Mouse (Mus musculus) CH12.LX (cell line): Measurements from ENCODE around the gene Cnpy3. TPM values are rescaled to one million over a fixed set of nuclear protein-coding genes. Genes with fewer than 3 reads are reported as not detected.

Source experiments
- DNase-seq: peaks from one replicate; pipeline ENCODE4 v3.0.0-alpha.2; 2013; ENCODE audit errors: extremely low read depth
- H3K27ac ChIP-seq: 2 replicates; pipeline ENCODE4 v1.5.1; 2012; ENCODE audit warnings: low read depth, mild to moderate bottlenecking, control low read depth, moderate library complexity; ENCODE audit not compliant: insufficient read depth
- H3K27me3 ChIP-seq: replicated peaks from 2 replicates; pipeline ENCODE3; 2012; ENCODE audit warnings: inconsistent platforms
- H3K36me3 ChIP-seq, 2 experiments: replicated peaks in 1 of 2; 2 replicates each; pipeline versions ENCODE3 to v1.6.1; 2012; ENCODE audit warnings: inconsistent platforms in 1 of 2, low read length in 1 of 2, mild to moderate bottlenecking in 1 of 2, mixed read lengths in 1 of 2, moderate library complexity in 1 of 2; ENCODE audit not compliant: control insufficient read depth in 1 of 2, insufficient read depth in 1 of 2
- H3K4me1 ChIP-seq, 2 experiments: 2 replicates each; pipeline ENCODE4 v1.6.1; 2012; ENCODE audit warnings: inconsistent platforms in 1 of 2, moderate library complexity in 1 of 2; ENCODE audit not compliant: insufficient read depth in 2 of 2, control insufficient read depth in 1 of 2
- H3K4me2 ChIP-seq: 2 replicates; pipeline ENCODE4 v1.6.1; 2012; ENCODE audit warnings: low read depth, mild to moderate bottlenecking, control low read depth; ENCODE audit not compliant: poor library complexity, insufficient read depth, severe bottlenecking
- H3K4me3 ChIP-seq, 3 experiments: fragments of 150-350 bp in 1 of 3; sonication (generic) in 1 of 3; replicated peaks in 1 of 3; 2 replicates each; pipeline versions ENCODE3 to v1.5.1; 2011 to 2012; ENCODE audit warnings: low read depth in 2 of 3, low read length in 2 of 3, mild to moderate bottlenecking in 2 of 3, moderate library complexity in 2 of 3, control low read depth in 1 of 3, improper control_type of control experiment in 1 of 3, inconsistent platforms in 1 of 3, mixed read lengths in 1 of 3; ENCODE audit not compliant: poor library complexity in 1 of 3
- H3K79me2 ChIP-seq: replicated peaks from 2 replicates; pipeline ENCODE4 v1.6.1; 2012; ENCODE audit warnings: mild to moderate bottlenecking, moderate library complexity; ENCODE audit not compliant: control insufficient read depth, poor library complexity, insufficient read depth, severe bottlenecking; ENCODE audit errors: extremely low read depth
- H3K9ac ChIP-seq: 2 replicates; pipeline ENCODE4 v1.6.1; 2012; ENCODE audit warnings: low read depth, mild to moderate bottlenecking, control low read depth, moderate library complexity; ENCODE audit not compliant: insufficient read depth
- H3K9me3 ChIP-seq: replicated peaks from 2 replicates; pipeline ENCODE3; 2012; ENCODE audit warnings: low read length, inconsistent platforms, mixed read lengths
- BHLHE40 ChIP-seq: IDR thresholded peaks from 2 replicates; pipeline ENCODE4 v1.6.1; 2011; ENCODE audit warnings: mild to moderate bottlenecking, low read depth, low read length, improper control_type of control experiment
- CHD2 ChIP-seq: IDR thresholded peaks from 2 replicates; pipeline ENCODE4 v1.6.1; 2011; ENCODE audit warnings: low read length, improper control_type of control experiment
- CTCF ChIP-seq, 2 experiments: IDR thresholded peaks in 1 of 2; conservative IDR thresholded peaks in 1 of 2; 2 replicates each; pipeline ENCODE4 v1.5.1; 2011 to 2012; ENCODE audit warnings: low read depth in 2 of 2, low read length in 2 of 2, improper control_type of control experiment in 1 of 2, inconsistent platforms in 1 of 2, mild to moderate bottlenecking in 1 of 2, moderate library complexity in 1 of 2
- E2F4 ChIP-seq: IDR thresholded peaks from 2 replicates; pipeline ENCODE4 v1.6.1; 2011; ENCODE audit warnings: low read depth, low read length, improper control_type of control experiment; ENCODE audit not compliant: insufficient replicate concordance
- ELF1 ChIP-seq: IDR thresholded peaks from 2 replicates; pipeline ENCODE4 v1.6.1; 2014; ENCODE audit warnings: low read depth, mild to moderate bottlenecking, inconsistent platforms, low read length, improper control_type of control experiment
- EP300 ChIP-seq: IDR thresholded peaks from 2 replicates; pipeline ENCODE4 v1.6.1; 2011; ENCODE audit warnings: low read length, improper control_type of control experiment
- ETS1 ChIP-seq: conservative IDR thresholded peaks from 2 replicates; pipeline ENCODE4 v1.6.1; 2012; ENCODE audit warnings: low read depth, mild to moderate bottlenecking, inconsistent platforms, low read length, improper control_type of control experiment, moderate library complexity
- HCFC1 ChIP-seq: IDR thresholded peaks from 2 replicates; pipeline ENCODE4 v1.6.1; 2012; ENCODE audit warnings: low read depth, mild to moderate bottlenecking, inconsistent platforms, low read length, improper control_type of control experiment
- IRF4 ChIP-seq: IDR thresholded peaks from 2 replicates; pipeline ENCODE4 v1.6.1; 2014; ENCODE audit warnings: low read depth, mild to moderate bottlenecking, inconsistent platforms, low read length, improper control_type of control experiment
- JUN ChIP-seq: IDR thresholded peaks from 2 replicates; pipeline ENCODE4 v1.6.1; 2011; ENCODE audit warnings: low read depth, mild to moderate bottlenecking, low read length, improper control_type of control experiment, moderate library complexity; ENCODE audit not compliant: insufficient read depth
- JUND ChIP-seq: conservative IDR thresholded peaks from 2 replicates; pipeline ENCODE4 v1.6.1; 2011; ENCODE audit warnings: low read depth, low read length, improper control_type of control experiment
- KAT2A ChIP-seq: IDR thresholded peaks from 2 replicates; pipeline ENCODE4 v1.6.1; 2012; ENCODE audit warnings: low read length, improper control_type of control experiment, inconsistent platforms; ENCODE audit not compliant: insufficient replicate concordance
- MAFK ChIP-seq: IDR thresholded peaks from 2 replicates; pipeline ENCODE4 v1.6.1; 2011; ENCODE audit warnings: low read length, improper control_type of control experiment; ENCODE audit not compliant: insufficient replicate concordance
- MAX ChIP-seq: IDR thresholded peaks from 2 replicates; pipeline ENCODE4 v1.6.1; 2011; ENCODE audit warnings: low read length, improper control_type of control experiment
- MAZ ChIP-seq: IDR thresholded peaks from 2 replicates; pipeline ENCODE4 v1.6.1; 2012; ENCODE audit warnings: low read depth, mild to moderate bottlenecking, inconsistent platforms, low read length, improper control_type of control experiment, moderate library complexity
- MEF2A ChIP-seq: IDR thresholded peaks from 2 replicates; pipeline ENCODE4 v1.6.1; 2014; ENCODE audit warnings: low read depth, mild to moderate bottlenecking, inconsistent platforms, low read length, improper control_type of control experiment, borderline replicate concordance
- MXI1 ChIP-seq: IDR thresholded peaks from 2 replicates; pipeline ENCODE4 v1.6.1; 2011; ENCODE audit warnings: mild to moderate bottlenecking, low read depth, low read length, improper control_type of control experiment
- MYC ChIP-seq: IDR thresholded peaks from 2 replicates; pipeline ENCODE4 v1.6.1; 2011; ENCODE audit warnings: low read depth, mild to moderate bottlenecking, improper control_type of control experiment, low read length
- NELFE ChIP-seq: IDR thresholded peaks from 2 replicates; pipeline ENCODE4 v1.6.1; 2011; ENCODE audit warnings: low read depth, low read length, improper control_type of control experiment
- NRF1 ChIP-seq: IDR thresholded peaks from 2 replicates; pipeline ENCODE4 v1.6.1; 2014; ENCODE audit warnings: low read depth, mild to moderate bottlenecking, inconsistent platforms, low read length, improper control_type of control experiment, moderate library complexity
- PAX5 ChIP-seq: IDR thresholded peaks from 2 replicates; pipeline ENCODE4 v1.6.1; 2012; ENCODE audit warnings: low read length, inconsistent platforms, mixed read lengths
- POLR2A ChIP-seq: IDR thresholded peaks from 2 replicates; pipeline ENCODE4 v1.6.1; 2011; ENCODE audit warnings: low read depth, mild to moderate bottlenecking, improper control_type of control experiment, low read length
- POLR2AphosphoS2 ChIP-seq: IDR thresholded peaks from 2 replicates; pipeline ENCODE4 v1.6.1; 2011; ENCODE audit warnings: low read depth, low read length, improper control_type of control experiment
- RAD21 ChIP-seq: IDR thresholded peaks from 2 replicates; pipeline ENCODE4 v1.6.1; 2011; ENCODE audit warnings: low read depth, mild to moderate bottlenecking, low read length, improper control_type of control experiment, moderate library complexity
- SIN3A ChIP-seq: IDR thresholded peaks from 2 replicates; pipeline ENCODE4 v1.6.1; 2012; ENCODE audit warnings: low read length, improper control_type of control experiment, inconsistent platforms
- TBP ChIP-seq: conservative IDR thresholded peaks from 2 replicates; pipeline ENCODE4 v1.6.1; 2011; ENCODE audit warnings: low read depth, low read length, improper control_type of control experiment
- TCF12 ChIP-seq: IDR thresholded peaks from 2 replicates; pipeline ENCODE4 v1.6.1; 2014; ENCODE audit warnings: low read depth, mild to moderate bottlenecking, inconsistent platforms, low read length, improper control_type of control experiment
- UBTF ChIP-seq: IDR thresholded peaks from 2 replicates; pipeline ENCODE4 v1.6.1; 2012; ENCODE audit warnings: low read depth, mild to moderate bottlenecking, inconsistent platforms, low read length, improper control_type of control experiment, moderate library complexity
- USF1 ChIP-seq: IDR thresholded peaks from 2 replicates; pipeline ENCODE4 v1.6.1; 2014; ENCODE audit warnings: low read depth, mild to moderate bottlenecking, inconsistent platforms, low read length, improper control_type of control experiment
- USF2 ChIP-seq: conservative IDR thresholded peaks from 2 replicates; pipeline ENCODE4 v1.6.1; 2011; ENCODE audit warnings: low read depth, low read length, improper control_type of control experiment
- ZC3H11A ChIP-seq: IDR thresholded peaks from 2 replicates; pipeline ENCODE4 v1.6.1; 2012; ENCODE audit warnings: low read depth, mild to moderate bottlenecking, inconsistent platforms, low read length, improper control_type of control experiment
- ZKSCAN1 ChIP-seq: IDR thresholded peaks from 2 replicates; pipeline ENCODE4 v1.6.1; 2012; ENCODE audit warnings: low read depth, inconsistent platforms, low read length, improper control_type of control experiment, borderline replicate concordance
- ZMIZ1 ChIP-seq: IDR thresholded peaks from 2 replicates; pipeline ENCODE4 v1.6.1; 2012; ENCODE audit warnings: low read depth, mild to moderate bottlenecking, inconsistent platforms, low read length, improper control_type of control experiment
- dilution Hi-C: fragments of 300-500 bp; cut with MboI; formaldehyde crosslinking; loops from 2 replicates; pipeline ENCODE4 v1.14.3; 2020; ENCODE audit warnings: low sequenced_read_pairs; ENCODE audit not compliant: extremely low pct_unique_long_range_greater_than_20kb, extremely low pct_ligation_motif_present
- in situ Hi-C: fragments of 300-500 bp; cut with MboI; formaldehyde crosslinking; loops from 3 replicates; pipeline ENCODE4 v1.14.3; 2019; ENCODE audit warnings: low sequenced_read_pairs, low pct_ligation_motif_present, low pct_unique_long_range_greater_than_20kb, mixed read lengths
- polyA plus RNA-seq: library from polyadenylated mRNA; unstranded; fragments of >175 nt; gene quantifications from 2 replicates; pipeline ENCODE4 v1.2.1, GENCODE M21; 2012; ENCODE audit warnings: low read depth; ENCODE audit not compliant: insufficient read length
- total RNA-seq, 2 experiments: library from RNA; depleted of rRNA; stranded (reverse); fragments of 300-350 nt in 1 of 2; fragments of >200 nt in 1 of 2; gene quantifications; 2 replicates each; pipeline ENCODE4 v1.2.3; 2012 to 2014

Gene Cnpy3
- total and polyA plus RNA-seq, 3 experiments = 78.6 to 102 (median 94.8) TPM

DNA sequence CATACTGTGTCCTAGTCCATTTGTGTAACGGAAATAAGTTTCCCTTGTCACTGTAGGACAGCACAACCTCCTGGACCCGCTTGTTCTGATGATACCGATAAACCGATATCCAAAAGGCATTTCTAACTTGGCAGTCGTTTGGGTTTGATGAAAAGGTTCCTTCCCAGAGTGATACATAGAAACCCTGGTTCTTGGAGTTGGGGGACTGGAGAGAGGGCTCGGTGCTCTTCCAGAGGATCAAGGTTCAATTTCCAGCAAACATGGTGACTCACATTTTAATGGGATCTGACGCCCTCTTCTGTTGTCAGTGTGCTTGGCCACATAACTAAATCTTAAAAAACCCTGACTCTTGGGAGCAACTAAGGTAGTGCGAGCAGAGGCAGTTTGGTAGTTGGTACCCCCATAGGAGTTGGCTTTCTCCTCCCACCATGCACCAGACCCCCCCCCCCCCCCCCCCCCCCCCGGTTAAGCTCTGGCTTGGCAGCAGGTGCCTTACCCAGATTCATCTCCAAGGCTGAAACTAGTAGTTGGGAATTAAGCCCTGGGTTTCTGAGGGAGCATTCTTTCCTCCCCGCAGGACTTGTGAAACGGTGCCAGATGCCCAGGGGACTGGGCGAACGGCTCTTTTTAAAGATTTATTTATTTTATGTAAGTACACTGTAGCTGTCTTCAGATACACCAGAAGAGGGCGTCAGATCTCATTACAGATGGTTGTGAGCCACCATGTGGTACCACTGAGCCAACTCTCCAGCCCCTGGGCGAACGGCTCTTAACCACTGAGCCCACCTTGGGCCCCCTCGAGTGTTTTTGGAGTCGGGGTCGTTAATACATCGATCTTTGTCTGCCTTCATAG is 21.5 kb upstream of the Cnpy3 start (continued):
- peak; percentile 68 for TF ChIP-seq CHD2

GRCm38 (mm10) chr17:46772404-46773277 is 20.6 kb upstream of the Cnpy3 start, which contains the start of gene 2310039H08Rik:
TSS of gene 2310039H08Rik (plus strand) at chr17:46772635.
- Histone ChIP-seq H3K4me1 (peaks cover 8 to 27% of the 10 kb centered on the region in 2 experiments), H3K36me3 (peaks cover 27 to 32% of the 10 kb centered on the region in 2 experiments), H3K27me3 (no peaks in the 10 kb centered on the region), H3K9ac (peak within 1 kb of the TSS; percentile 64), H3K27ac (peak within 1 kb of the TSS; percentile 85), H3K4me3 (peak within 1 kb of the TSS; percentile 67 to 88 (median 86)), H3K79me2 (no peaks in the 10 kb centered on the region; the same call in 1 of the 2 replicates), H3K4me2 (peak within 1 kb of the TSS; percentile 87), H3K9me3 (no peaks in the 10 kb centered on the region)
- in situ Hi-C loops = loop anchor here (5.0 kb wide), 2 partner anchors 35 to 120 kb away; partner anchors contain the start of gene Cul7
- DNase-seq = peak; percentile 91
- dilution Hi-C loops = no loop called here
- no peak for TF ChIP-seq RAD21
- 0 out of 2 replicates have a peak, but pooled peaks have one; percentile 3 for TF ChIP-seq E2F4
- peak; percentile 83 for TF ChIP-seq HCFC1
- TF ChIP-seq MXI1 = peak; percentile 96
- TF ChIP-seq JUN = no peak
- TF ChIP-seq KAT2A = peak; percentile 77; the same call in 1 of the 2 replicates
- peak; percentile 98 for TF ChIP-seq BHLHE40
- no peak for TF ChIP-seq ZKSCAN1
- TF ChIP-seq PAX5 = no peak
- TF ChIP-seq MYC = peak; percentile 94
- TF ChIP-seq IRF4 = peak; percentile 26; the same call in 1 of the 2 replicates
- no peak for TF ChIP-seq CTCF (conservative IDR thresholded peaks at IDR 0.05 in 1 of 2, IDR thresholded peaks at IDR 0.05 in 1 of 2; ENCODE audit: low read depth in 2 of 2, low read length in 2 of 2)
- TF ChIP-seq MAX = peak; percentile 88
- TF ChIP-seq NELFE = peak; percentile 87
- peak; percentile 92 for TF ChIP-seq POLR2A
- peak; percentile 79 for TF ChIP-seq TBP
- TF ChIP-seq MAFK = 0 out of 2 replicates have a peak, but pooled peaks have one; percentile 12
- TF ChIP-seq MAZ = no peak
- TF ChIP-seq NRF1 = peak; percentile 44
- TF ChIP-seq USF1 = no peak
- no peak; the same call in 1 of the 2 replicates for TF ChIP-seq USF2
- TF ChIP-seq ZMIZ1 = peak; percentile 95
- TF ChIP-seq TCF12 = peak; percentile 87
- peak; percentile 97 for TF ChIP-seq SIN3A
- no peak for TF ChIP-seq POLR2AphosphoS2
- TF ChIP-seq ETS1 = 0 out of 2 replicates have a peak, but pooled peaks have one; percentile 19
- no peak; the same call in 1 of the 2 replicates for TF ChIP-seq EP300
- TF ChIP-seq UBTF = peak; percentile 56; the same call in 1 of the 2 replicates
- no peak for TF ChIP-seq ZC3H11A
- TF ChIP-seq ELF1 = peak; percentile 88
- 0 out of 2 replicates have a peak, but pooled peaks have one; percentile 33 for TF ChIP-seq MEF2A
- no peak for TF ChIP-seq JUND
- peak; percentile 67 for TF ChIP-seq CHD2
